Mouse (Mus musculus): ENCODE data around the gene Foxf2. TPM values are rescaled to one million over a fixed set of nuclear protein-coding genes. Genes with fewer than 3 reads are reported as not detected.

Foxf2 gene
- total RNA-seq (2021): under 1 TPM; 0.09 to 0.24 TPM
- long read RNA-seq, experiment 1: 0 reads
- long read RNA-seq, experiment 2: 0 reads

DNA sequence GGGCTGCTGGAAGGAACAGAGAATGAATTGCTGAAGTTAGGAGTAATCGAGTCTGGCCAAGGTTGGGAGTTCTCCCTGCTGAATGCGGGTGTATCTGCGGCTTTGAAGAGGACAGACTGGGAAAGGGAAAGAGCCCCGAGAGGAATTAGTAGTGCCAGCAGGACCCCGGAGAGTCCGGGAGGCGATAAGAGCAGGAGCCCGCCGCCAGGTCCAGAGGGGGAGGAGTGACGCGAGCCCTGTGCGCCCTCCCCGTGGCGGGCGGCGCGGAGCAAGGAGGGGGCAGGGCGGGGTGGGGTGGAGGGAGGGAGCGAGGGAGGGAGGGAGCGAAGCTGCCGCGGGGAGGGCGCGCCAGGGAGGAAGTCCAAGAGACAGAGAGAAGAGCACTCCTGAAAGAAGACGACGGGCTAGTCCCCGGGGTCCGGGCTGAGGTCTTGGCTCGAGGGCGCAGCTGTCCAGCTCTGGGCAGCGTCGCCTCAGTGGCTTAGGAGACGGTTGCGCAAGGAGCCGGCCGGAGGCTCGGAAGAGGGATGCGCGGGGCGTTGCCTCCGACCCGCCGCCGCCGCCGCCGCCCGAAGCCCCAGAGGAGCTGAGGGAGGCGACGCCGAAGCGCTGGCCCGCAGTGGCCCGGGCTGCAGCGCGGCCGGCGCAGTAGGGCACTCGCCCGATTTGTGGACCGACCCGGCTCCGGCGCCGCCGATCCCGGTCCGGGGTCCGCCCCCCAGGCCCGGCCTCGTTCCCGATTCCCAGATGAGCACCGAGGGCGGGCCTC, at the start of gene Foxf2:
TSS of gene Foxf2 (plus strand) at position 484 of the 769 bp plus-strand sequence.
- peak; percentile 39 for DNase-seq (ENCODE audit: low spot score)

DNA sequence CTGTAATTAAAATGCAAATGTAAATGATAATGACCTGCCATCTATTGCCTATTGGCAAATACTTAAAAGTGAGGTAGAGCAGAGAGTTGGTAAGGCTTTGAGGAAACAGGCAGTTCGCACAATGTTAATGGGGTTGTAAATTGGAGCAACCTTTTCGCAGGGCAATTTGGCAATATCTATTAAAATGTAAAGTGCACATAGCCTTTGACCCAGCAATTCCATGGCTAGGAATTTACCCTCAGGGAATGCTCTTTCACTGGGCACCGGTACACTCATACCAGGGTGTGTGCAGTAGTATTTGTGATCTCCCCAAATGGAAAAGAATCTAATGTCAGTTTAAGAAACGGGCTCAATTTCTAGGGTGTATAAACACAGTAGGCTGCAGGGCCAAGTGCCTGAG, 48.9 kb upstream of the Foxf2 start:
- no peak for DNase-seq (ENCODE audit: low spot score)

GRCm38 (mm10) chr13:31577576-31577975, 48.0 kb upstream of the Foxf2 start:
- no peak for DNase-seq (ENCODE audit: low spot score)

GRCm38 (mm10) chr13:31578389-31578788, 47.2 kb upstream of the Foxf2 start:
- no peak for DNase-seq (ENCODE audit: low spot score)

DNA sequence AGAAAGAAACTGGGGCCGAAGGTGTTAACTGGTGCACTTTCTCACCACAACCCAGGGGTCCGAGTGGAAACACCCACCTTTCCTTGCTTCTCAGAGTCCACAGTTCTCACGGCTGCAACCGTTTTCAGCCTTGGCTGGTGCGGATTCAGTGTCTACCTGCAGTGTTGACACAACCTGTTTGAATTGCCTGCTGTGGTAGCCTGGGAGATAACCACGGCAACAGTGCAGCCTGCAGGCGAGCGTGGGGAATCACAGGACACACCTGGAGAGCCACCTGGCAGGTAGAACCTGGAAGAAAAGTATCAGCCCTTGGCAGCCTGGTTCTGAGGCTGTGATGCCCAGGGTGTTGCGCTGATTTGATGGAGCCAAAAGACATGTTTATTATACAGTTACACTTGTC, 45.8 kb upstream of the Foxf2 start:
- no peak for DNase-seq (ENCODE audit: low spot score)

DNA sequence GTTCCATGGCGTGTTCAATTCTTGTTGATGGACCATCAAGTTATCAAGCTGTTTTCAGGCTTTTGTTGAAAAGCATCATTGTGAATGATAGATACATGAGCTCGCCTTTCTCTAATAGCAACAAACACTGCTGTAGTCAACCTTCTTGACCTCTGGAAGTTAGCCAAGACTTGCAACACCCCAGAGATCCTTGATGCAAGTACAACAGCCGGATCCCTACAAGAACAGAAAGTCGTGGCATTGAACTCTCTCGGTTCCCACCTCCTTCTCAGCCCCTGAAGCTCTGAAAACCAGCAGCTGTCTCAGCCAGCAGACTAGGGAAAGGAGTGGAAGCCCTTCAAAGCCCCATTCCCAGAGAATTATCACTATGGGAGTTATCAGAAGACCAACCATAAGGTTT, 38.3 kb upstream of the Foxf2 start:
- DNase-seq (ENCODE audit: low spot score): no peak

- peak; percentile 19 for DNase-seq (ENCODE audit: low spot score)
Measured at GRCm38 (mm10) chr13:31599576-31599975, 26.0 kb upstream of the Foxf2 start.

DNA sequence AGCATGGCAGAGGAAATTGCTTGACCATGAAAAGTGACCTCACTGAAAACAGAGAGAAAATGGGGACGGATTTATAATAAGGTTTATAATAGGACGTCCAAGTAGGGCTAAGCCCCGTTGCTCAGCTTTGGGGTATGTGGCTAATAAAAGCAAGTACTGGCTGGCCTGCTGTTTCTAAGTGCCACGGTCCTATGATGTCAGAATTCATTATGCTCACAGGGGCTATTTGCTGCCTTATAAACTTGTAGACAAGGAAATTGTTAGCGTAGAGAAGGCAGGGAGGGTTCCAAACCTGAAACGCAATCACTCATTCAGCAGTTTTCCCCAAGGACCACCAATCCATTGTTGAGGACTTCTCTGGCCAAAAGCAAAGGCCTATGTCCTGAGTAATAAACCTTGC, 21.7 kb upstream of the Foxf2 start:
- DNase-seq (ENCODE audit: low spot score): no peak

DNA sequence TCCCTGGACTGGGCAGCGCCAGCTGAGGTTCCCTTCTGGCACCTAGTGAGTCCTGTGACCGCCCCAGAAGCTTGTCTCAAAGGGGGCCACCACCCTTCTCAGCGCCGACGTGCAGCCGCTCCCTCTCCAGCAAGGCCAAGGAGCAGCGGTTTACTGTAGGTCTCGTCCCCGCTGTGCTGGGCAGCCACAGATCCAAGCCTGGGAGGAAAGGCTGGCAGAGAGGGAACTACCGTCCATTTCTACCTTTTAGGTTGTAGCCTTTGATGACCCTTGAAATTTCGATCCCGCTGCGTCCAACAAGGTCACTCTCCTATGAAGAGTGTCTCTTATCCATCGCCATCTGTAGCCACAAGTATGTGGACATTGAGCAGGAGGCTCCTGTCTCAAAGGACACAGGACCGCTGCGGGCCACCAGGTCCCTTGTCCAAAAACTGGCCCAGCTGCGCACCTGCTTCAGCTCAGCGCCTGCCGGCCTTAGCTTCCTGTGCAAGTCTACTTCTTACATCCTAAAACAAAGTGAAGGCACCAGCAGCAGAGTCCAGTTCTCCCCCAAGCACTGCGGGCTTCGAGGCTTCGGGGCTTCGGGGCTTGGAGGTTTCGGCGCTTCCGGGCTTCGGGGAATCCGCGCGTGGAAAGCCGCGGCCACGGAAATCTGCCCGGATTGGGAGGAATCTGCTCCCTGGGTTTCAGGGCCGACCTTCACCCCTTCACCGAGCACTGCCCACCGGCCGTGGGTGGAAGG, 10.7 kb upstream of the Foxf2 start:
- no peak for DNase-seq (ENCODE audit: low spot score)

GRCm38 (mm10) chr13:31615561-31616165, 10.0 kb upstream of the Foxf2 start:
- DNase-seq (ENCODE audit: low spot score): no peak

- DNase-seq (ENCODE audit: low spot score): no peak
Measured at GRCm38 (mm10) chr13:31618001-31618400, 7.6 kb upstream of the Foxf2 start.

DNA sequence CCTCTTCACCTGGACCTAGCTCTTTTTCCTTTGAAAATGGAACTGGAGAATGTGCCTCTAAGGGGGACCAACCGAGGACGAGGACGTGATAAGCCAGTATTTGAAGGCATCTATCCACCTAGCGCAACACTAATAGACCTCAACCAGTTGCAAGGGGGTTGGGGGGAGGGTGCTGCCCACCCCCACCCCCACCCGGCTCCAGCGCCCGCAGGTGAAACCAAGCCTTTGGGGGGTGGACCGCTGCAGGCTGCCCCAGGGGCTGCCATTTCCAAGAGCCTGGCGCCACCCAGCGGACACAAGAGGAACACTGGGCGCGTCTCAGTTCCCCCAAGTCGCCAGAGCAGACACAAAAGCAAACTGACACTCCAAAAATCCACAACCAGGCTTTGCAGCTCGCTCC, 7.2 kb upstream of the Foxf2 start:
- DNase-seq (ENCODE audit: low spot score): peak; percentile 66

DNA sequence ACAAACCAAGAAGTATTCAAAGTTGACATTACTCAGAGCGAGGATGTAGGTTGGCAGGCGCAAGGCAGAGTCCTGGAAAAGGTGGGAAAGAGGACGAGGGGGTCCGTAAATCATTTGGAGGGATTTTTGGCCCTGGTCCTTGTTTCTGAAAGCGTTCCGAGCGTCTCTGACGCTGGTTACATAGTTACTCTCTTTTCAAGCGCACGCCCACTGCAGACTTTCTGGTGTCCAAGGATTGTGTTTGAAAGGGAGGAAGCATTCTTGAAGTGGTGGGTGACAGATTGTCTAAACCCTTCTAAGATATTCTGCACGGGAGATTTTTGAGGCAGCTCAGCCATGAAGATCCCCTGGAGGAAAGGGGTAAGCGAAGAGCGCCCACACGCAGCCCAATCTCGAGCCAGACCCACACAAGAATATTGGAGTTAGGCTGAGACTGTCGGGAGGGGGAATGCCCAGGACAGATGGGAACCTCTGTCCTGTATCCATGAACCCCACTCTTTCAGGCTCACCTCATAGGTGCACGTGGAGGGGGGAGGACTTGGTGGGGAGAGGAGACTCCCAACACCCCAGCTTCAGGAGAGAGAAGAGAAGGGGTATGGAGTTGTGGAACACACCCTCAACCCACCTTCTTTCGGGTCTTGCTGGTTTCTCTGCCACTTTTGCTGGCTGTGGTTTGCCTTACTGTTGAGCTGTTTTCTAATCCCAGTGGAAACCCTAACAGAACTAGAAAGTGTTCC, 6.5 kb upstream of the Foxf2 start:
- DNase-seq (ENCODE audit: low spot score): no peak

- DNase-seq (ENCODE audit: low spot score): no peak
Measured at GRCm38 (mm10) chr13:31619826-31620498, 5.7 kb upstream of the Foxf2 start.

DNA sequence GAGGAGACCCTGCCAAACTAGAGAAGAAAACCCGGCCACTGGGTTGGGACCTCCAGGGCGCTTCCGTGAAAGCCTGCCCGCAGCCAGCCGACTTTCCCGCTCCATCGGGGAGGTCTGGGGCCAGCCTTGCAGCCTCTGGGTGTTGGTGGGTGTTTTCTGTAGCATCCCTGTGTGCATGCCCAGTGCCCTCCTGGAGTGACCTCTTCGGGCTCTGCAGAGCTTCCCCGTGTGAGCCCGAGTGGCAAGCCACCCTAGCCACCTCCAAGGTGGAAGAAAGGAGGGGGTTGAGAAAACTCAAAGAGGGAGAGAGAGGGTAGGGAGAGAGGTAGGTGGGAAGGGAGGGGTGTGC, 5.1 kb upstream of the Foxf2 start:
- DNase-seq (ENCODE audit: low spot score): no peak

DNA sequence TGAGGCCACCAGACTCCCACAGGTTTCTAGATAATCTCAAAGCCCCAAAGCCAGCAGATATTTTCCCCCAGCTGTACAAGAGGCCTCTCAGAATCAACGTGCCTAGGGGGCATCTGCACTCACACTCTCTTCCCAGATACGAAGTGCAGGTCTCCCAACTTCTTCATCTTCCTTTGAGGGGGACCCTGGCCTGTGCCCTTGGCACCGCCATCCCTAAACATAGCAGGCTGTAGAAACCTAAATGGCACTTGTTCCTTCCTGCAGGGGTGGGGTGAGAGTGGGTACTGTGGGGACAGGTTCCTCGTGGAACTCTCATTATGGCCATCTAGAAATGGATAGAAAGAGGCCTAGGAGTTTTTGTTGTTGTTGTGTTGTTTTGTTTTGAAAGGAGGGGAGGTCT, 4.7 kb upstream of the Foxf2 start:
- no peak for DNase-seq (ENCODE audit: low spot score)

DNA sequence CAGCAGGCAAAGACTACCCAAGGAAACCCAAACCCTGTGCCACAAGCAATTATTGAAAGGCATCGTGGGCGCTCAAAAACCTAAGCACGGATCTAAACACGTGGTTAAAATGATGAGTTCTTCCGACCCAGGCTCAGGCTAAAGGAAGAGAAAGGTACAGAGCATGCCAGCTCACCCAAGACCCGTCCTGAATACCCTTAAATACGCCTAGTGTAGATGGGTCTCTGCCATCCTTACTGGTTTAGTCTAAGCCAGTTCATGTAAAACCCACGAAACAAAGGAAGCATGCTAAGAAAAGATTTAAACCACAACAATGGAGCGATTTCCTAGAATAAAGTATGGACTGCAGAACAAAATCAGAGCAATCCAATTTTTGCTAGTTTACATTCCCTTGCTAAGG, 3.9 kb upstream of the Foxf2 start:
- DNase-seq (ENCODE audit: low spot score): no peak

DNA sequence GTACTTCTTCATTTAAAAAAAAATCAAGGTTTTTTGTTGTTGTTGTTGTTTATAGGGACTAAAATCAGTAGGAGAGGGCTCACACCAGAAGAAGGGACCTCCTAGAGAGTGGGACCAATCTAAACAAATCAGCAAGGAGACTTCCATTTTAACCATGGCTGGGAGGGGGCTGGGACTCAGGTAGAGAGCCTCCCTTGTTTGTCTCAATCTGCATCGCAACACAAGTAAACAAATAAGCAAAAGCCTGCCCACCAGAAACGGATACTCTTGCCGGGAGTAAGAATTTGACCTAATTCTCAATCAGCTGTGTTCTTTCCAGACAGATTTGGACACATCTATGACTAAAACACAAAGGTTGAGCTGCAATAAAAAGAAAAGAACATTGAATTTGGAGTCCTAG, 3.2 kb upstream of the Foxf2 start:
- no peak for DNase-seq (ENCODE audit: low spot score)

DNA sequence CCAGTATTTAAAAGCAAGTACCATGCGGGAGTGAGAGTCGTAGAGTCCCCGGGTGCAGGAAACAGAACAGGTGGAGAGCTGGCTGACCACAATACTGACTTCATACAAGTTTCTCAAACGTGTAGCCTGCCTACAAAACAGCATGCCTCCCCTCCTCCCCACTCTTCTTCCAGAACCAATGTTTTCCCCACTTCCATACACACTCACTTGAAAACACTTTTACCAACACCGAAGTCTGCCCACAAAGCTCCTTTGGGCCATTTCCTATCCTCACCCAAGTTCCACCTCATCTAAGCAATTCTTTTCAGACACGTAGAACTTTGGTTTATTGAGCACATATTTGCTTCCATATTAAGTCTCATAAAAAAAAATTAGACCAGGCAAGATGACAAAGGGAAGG, 2.3 kb upstream of the Foxf2 start:
- no peak for DNase-seq (ENCODE audit: low spot score)

DNA sequence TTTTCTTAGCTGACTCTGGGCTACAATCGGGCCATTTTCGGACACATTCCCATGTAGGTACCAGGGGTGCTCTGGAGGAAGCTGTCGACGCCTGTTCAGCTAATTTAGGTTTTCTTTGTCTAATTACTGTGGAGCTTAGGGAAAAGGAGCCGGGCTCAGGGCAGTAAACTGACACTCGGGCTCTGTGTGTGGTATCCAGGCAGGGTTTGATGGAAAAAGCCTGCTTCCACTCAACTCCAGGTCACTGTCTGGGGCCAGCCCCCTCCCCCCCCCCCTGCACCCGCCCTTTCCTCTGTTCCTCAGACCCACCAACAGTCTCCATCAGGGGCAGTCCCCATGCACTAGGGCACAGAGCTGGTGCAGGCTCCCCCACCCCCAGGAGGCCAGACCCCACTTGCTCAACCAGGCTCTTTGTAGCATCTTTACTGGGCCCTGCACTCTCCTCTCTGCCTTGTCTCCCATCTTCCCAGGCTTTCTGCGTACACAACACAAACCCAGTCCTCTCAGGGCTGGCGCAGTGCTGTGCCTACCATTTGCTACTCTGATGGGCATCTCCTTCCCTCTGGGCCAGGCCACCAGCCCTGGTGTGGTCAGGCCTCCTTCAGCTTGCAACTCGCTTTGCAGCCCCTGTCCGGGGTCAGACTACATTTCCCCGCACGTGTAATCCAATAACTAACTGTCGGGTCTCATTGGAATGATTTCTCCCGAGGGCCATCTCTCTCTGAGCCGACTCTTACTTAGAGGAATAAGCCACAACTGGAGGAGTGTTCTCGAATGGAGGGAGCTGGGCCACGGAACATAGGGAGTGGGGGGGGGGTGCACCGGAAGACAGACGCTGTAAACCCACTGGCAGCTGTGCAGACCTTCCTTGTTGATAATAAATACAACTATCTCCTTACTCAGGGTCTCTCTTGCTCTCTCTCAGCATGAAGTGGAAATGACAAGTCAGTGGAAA, 1.4 kb upstream of the Foxf2 start:
- DNase-seq (ENCODE audit: low spot score): no peak
